Mouse (Mus musculus) left cerebral cortex, postnatal 14 days (tissue): ENCODE results near the gene Rnf208. TPM values are rescaled to one million over a fixed set of nuclear protein-coding genes. Genes with fewer than 3 reads are reported as not detected.

Experiments used
- DNase-seq, 2 experiments: peaks; one replicate each; pipeline ENCODE4 v3.0.0; 2021 to 2022; ENCODE audit warnings: low spot score in 2 of 2, mixed read lengths in 1 of 2
- intact Hi-C: fragments of 180-260 bp; cut with DNase I; formaldehyde crosslinking; loops from one replicate; pipeline ENCODE4 v1.15.1; 2025
- total RNA-seq, 2 experiments: library from RNA; stranded (reverse); gene quantifications; 2 replicates each; pipeline ENCODE4 v1.2.3; 2021

Rnf208 gene
- total RNA-seq, 2 experiments from 2014 or later: 220 to 242 TPM

DNA sequence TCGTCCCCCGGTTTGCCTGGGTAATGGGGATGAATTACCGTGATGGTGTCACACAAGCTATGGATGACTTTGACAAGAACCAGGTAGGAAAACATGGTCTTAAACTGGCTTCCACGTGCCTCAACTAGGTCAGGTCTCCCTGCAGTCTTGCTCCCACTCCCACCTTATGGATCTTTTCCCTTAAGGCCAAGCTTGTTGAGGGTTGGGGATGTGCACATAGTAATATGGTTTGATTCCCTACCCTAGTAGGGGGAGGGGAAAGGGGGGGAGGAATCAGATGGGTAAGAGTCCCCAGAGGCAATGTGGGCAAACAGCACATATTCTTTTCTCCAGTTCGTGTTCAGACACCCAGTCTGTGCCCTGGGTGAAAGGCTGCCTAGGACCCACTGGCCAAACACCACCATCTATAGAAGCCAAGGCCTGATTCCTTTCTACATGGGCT is 20.7 kb upstream of the Rnf208 start:
- DNase-seq: no peak
- intact Hi-C loops: no loop called here

DNA sequence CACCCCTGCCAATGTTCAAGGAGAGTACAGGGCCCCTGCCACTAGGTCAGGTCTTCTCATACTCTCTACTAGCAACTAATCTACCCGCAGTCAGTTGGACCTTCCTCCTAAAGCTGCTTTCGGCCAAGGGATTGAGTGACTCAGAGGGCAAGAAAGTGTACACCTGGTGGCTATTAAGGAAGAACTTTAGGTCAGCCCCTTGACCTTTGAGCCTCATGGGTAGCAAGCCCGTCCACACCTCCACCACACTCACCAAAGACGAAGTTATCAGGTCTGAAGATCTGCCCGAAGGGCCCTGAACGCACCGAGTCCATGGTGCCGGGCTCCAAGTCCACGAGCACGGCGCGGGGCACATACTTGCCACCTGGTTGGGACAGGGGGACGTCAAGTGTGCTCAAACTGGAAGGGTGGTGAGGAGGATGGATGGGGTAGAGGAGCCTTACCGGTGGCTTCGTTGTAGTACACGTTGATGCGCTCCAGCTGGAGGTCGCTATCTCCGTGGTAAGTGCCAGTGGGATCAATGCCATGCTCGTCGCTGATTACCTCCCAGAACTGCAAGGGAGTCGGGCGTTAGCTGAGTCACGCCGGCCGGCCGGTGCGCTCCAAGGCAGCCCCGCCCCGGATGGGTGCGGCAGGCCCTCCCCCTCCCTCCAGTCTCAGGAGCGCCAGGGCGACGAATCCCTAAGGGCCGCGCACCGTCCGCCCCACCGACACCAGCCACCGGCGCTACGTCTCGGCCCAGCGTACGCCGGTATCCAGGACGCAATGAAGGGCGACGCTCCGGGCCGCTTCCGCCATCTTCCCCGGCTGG is 18.2 kb upstream of the Rnf208 start:
- intact Hi-C loops: no loop called here

DNA sequence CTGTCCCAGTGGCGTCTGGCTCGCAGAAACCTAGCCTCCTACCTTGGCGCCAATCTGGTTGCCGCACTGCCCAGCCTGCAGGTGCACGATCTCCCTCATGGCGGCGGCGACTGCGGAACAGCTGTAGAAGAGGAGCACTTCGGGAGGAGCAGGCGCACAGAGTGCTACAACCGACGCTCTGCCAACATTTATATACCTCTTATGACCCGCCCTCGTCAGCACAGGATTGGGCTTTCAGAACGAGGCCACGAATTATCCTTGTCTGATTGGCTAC is 17.6 kb upstream of the Rnf208 start, which contains the start of gene Tubb4b:
Gene Tubb4b, minus strand, starts transcription at position 211 of the 274 bp plus-strand sequence.
- intact Hi-C loops: no loop called here

More for the DNA sequence above, 18.2 kb upstream of the Rnf208 start:
- peak; percentile 75 to 77 for DNase-seq

DNA sequence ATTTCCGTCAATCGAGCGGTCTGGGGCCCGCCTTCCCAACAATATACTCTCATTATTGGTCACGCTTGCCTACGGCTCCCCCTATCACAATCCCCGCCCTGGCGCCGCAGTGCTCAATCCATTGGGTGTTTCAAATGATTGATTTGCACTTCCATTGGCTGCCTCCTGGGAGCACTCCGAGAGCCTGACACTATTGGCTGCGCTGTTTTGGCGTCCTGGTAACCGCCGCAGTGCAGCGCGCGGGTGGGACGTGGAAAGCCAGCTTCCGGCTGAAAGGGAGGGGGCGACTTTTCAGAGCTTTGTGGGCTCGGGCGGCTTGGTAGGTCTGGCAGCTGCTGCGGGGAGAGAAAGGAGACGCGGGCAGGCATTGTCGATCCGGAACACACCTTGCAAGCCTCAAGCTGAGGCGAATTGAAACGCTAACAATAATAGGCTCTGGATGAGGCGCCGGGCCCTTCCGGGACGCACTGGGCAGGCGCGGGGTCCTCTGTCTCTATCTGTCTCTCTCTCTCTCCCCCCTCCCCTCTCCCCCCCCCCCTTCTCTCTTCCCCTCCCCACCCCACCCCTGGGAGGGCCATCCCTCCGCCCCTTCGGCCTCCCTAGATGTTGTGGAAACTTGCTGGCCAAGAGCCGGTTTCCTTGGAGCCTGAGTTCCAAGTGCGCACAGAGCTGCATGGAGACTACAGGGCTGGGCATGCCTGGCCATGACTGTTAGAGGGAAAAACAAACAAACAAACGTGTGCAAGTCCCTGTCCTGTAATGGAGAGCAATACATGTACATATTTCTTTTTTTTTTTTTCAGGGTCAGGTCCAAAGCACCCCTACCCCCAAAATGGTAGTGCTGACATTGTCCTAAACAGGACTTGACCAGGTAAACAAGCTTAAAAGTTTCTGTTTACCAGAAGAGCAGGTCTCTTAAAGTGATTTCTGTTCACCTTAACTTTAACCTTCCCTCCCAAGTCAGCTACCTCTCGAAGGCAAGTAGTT is 17.0 kb upstream of the Rnf208 start:
- peak; percentile 99 to 100 for DNase-seq
- intact Hi-C loops: loop anchor here (5.0 kb wide), 1 partner anchor 47 kb away; the partner anchor contains the start of genes Anapc2 and Ssna1

More for the DNA sequence above, 17.6 kb upstream of the Rnf208 start, which contains the start of gene Tubb4b:
- DNase-seq: no peak

DNA sequence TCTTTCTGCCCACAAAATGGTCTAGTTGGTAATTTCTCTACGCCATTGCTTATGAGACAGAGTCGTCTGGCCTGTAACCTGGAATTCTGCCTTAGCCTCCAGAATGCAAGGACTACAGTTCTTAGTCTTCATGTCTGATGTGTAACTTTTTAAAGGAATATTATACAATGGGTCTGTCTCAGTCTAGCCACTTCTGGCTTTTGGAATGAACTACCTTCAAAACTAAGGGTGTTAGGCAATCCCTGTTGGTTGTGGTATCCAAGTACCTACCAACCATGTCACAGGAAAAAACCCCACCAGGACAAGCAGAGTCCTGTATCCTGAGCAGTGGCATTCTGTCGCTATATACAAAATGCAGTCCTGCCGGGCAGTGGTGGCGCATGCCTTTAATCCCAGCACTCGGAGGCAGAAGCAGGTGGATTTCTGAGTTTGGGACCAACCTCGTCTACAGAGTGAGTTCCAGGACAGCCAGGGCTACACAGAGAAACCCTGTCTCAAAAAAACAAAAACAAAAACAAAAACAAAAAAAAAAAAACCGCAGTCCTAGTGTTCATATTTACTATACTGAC is 16.2 kb upstream of the Rnf208 start:
- DNase-seq: no peak
- intact Hi-C loops: loop anchor here (5.0 kb wide), 1 partner anchor 46 kb away; the partner anchor contains the start of genes Anapc2 and Ssna1

DNA sequence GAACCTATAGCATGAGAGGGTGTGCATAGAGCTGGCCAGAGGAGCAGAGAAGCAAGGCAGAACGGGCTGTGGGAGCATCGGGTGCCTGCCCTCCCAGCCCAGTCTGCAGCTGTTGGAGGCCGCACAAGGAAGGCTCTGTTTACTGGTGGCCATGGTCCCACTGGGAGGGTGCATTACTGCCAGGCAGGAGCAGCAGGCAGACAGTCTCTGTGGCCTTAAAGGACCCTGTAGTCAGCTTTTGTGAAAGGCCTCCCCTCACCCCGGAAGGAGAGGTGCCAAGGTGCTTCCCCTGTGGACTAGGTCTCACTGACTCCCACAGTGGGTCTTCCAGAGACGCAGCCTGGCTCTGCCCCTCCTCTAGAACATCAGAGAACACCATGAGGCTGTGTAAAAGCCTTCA is 15.2 kb upstream of the Rnf208 start:
- DNase-seq: peak; percentile 47 to 54
- intact Hi-C loops: loop anchor here (5.0 kb wide), 1 partner anchor 45 kb away; the partner anchor contains the start of genes Anapc2 and Ssna1

DNA sequence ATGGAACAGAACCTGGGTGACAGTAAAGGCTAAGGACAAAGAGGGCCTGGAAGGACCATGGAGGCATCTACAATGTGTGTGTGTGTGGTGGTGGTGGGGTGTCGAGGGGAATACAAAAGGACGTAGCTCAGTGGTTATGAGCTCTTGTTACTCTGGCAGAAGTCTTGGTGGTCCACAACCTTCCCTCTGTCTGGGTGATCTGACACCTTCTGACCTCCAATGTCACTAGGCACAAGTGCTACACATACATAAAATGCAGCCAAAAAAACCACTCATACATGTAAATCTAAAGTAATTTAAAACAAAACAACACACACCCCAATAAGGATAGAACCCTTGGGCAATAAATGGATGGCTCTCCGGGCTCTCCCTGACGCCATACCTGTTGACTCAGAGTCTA is 14.6 kb upstream of the Rnf208 start:
- intact Hi-C loops: loop anchor here (5.0 kb wide), 1 partner anchor 45 kb away; the partner anchor contains the start of genes Anapc2 and Ssna1

DNA sequence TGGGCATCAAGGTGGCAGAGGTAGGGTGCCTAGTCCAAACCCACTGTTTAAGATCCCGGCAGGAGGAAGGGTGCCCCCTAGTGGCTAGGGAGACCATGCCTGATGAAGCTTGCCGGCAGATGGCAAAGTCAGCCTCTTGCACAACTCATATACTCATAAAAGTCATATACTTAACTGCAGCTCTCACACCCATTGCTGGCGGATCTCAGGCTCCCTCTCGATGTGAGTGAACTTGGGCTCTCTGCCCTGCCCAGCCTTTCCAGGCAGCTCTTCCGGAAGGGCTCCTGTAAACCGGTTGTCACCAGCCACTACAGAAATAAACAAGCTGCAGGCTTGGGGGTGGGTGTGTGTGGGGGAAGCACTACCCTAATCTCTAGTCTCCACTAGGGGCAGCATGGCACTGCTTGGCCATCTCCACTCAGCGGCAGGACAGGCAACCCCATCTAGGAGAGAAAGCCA is 13.6 kb upstream of the Rnf208 start:
- DNase-seq: peak; percentile 81 to 96
- intact Hi-C loops: loop anchor here (2.0 to 5.0 kb wide), 2 partner anchors 36 to 44 kb away; partner anchors contain the start of genes Anapc2 and Ssna1

More for the DNA sequence above, 14.6 kb upstream of the Rnf208 start:
- no peak for DNase-seq

DNA sequence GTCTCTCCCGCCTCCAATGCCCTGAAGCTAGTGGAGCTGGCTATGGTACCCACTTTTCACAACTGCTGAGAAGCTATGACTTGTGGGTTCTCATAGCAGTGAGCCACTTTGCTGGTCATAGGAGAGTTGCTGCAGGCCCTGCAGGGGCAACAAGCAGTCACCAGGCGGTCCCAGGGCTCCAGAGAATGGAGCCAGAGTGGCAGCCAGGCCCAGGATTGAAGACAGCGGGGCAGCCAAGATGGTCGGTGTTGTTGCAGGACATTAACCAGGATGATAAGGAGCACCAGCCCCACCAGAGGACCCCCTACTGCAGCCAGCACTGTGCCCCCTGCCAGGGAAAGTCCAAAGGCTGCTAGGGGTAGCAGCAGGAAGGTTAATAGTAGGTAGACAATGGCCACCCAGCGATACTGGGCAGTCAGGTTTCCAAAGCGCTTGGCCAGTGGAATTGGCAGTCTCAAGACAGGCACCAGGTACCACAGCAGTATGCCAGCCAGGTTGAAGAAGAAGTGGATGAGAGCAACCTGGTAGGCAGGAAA is 13.0 kb upstream of the Rnf208 start:
- intact Hi-C loops: loop anchor here (2.0 to 5.0 kb wide), 2 partner anchors 36 to 43 kb away; partner anchors contain the start of genes Anapc2 and Ssna1
- no peak for DNase-seq

DNA sequence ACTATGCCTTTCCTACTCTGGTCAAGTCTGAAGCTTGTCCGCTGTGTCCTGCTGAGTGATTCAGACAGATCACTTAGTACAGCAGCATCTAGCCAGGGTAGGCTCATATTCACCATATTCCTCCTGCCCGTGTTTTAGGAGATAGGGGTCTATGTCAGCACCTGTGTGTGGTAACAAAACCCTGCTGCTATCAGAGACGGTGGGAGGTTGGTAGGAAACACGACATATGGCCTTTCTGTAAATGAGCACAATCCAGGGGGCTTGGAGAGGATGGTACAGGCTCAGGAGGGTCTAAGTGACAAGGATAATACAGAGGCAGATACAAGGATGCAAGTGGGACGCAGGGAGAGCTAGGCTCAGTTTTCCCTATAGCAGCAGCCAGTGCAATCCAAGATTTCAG is 12.5 kb upstream of the Rnf208 start:
- intact Hi-C loops: loop anchor here (2.0 to 5.0 kb wide), 2 partner anchors 37 to 43 kb away; partner anchors contain the start of genes Anapc2 and Ssna1

DNA sequence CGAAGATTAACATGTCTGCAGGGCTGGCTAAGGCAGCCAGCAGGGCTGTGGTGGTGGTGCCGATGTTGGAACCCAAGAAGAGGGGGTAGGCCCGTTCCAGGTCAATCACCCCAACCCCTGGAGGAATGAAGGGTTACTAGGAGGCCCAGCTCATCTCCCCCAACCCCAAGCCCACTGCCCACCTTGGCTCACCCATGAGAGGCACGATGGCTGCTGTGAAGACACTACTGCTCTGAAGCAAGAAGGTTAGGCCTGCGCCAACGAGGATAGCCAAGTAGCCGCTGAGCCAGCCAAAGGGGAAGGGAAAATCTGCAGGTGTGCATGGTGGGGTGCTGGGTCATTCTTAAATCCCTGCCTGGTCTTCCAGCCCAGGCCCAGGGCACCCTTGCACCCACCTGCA is 11.5 kb upstream of the Rnf208 start:
- DNase-seq: no peak
- intact Hi-C loops: no loop called here

More for the DNA sequence above, 12.5 kb upstream of the Rnf208 start:
- DNase-seq: no peak

DNA sequence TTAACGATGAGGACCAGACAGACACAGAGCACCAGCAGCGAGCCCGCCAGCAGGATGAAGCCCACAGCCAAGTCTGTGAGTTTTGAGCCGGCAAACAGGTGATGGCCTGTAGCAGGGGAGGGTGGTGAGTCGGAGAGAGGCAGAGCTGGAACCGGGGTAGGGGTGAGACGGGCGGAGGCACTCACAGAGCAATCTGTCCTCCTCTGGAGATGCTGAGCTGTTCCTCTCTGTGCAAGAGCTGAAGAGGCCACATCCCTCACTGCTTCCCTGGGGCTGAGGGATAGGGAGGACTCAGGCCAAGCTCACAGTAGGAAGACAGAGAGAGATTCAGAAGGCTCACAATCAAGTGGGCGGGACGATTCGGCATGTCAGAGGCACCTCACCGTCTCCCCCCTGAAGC is 11.0 kb upstream of the Rnf208 start:
- intact Hi-C loops: no loop called here
- DNase-seq: no peak

DNA sequence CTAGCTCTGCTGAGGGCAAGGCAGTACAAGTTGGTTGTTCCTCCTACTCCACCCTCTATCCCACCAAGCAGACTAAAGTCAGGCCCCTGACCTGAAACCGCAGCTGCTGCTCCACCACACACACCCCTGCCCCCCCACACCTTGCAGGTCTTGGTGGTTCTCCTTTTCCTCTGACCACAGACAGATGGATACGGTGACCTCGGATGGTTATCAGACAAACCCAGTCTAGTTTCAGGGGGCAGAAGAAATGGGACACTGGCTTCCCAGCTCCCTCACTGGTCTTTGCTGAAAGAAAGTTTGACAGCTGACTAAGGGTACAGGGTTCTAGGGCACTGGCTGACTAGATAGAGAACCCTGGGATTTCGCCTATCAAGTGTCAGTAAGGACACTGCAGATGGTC is 8.6 kb upstream of the Rnf208 start:
- intact Hi-C loops: no loop called here
- DNase-seq: no peak

DNA sequence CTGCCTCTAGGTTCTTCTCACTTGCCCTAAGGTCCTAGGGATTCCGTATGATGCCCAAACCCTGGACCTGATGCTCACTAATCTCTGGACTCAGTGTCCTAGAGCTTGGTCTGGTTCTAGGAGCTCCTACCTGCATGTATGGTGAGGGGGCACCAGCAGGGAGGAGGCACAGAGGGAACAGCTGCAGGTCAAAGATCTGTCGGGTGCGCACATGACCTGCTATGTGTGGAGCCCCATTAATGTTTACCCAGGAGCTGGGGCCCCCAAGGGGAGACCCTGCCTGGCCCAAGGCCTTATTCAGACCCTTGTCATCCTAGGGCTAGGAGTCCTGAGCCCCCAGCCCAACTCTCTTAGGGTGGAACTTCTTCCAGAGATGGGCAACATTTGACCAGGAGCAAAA is 8.0 kb upstream of the Rnf208 start, which contains the start of gene Slc34a3:
Gene Slc34a3, minus strand, starts transcription at position 315 of the 400 bp plus-strand sequence.
- intact Hi-C loops: no loop called here

DNA sequence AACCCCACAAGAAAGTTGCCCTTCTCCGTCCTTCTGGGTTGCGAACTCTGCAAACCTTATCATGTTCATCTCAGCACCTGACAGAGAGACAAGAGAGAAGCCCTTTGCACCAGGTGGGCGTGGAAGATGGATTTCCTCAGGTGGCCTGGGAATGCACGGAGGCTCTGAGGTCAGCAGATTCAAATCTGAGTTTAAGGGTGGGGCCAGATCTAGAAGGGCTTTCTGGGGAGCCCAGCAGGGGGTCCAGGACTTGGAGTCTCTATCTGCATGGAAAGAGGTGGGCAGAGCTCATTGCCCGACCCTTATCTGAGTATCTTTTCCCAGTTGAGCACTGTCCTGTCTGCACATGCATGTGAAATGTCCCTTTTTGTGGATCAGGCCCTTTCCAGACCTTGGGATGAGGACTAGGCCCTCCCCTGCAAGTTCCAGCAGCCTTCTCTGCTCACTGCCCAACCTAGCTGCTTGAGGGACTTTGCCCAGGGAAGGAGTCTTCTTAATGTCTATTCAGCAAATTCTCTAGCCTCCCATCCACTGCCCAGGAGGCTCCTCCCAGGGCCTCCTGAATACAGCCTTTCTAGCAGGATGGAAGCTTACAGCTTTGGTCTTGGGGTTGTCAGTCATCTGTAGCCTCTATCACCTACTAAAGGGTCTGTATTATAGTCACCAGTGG is 7.4 kb upstream of the Rnf208 start:
- intact Hi-C loops: no loop called here
- DNase-seq: no peak

More for the DNA sequence above, 8.0 kb upstream of the Rnf208 start, which contains the start of gene Slc34a3:
- DNase-seq: no peak

DNA sequence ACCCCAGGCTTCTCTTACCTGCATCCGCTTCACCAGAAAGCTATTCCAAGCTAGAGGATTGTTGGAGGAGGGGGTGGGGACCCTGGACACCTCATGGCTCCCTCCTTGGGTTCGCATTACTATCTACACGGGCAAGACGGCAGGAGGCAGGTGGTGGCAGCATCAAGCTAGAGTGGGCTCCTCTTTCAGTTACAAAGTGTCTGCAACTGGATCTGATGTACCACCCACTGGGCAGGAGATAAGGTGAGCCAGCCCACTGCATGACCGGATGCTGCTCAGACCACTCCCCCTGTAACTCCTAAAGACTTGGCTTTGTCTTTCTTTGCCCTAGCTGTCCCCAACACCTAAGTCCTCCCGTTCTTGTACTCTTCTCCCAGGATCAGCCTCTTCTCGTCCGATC is 5.4 kb upstream of the Rnf208 start, which contains the start of gene Rnf224:
Gene Rnf224, minus strand, starts transcription at position 174 of the 400 bp plus-strand sequence.
- no peak for DNase-seq
- intact Hi-C loops: no loop called here

DNA sequence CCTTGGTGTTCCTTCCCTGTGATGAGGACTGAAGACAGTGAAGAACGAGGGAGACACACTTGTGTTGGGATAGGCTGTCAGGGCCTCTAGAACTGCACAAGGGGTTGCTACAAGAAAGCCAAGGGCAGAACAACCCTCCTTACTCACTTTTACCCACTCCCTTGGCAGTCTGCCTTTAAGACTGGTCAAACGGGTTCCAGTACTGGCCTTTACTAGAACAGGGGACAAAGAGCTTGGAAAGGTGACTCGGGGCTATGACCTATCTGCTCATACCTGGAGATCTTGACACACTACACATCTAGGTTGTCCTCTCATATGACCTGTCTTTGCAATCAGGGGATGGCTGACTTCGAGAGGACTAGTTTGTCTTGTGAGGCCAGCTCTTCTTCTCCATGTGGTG is 4.5 kb upstream of the Rnf208 start:
- no peak for DNase-seq
- intact Hi-C loops: no loop called here

DNA sequence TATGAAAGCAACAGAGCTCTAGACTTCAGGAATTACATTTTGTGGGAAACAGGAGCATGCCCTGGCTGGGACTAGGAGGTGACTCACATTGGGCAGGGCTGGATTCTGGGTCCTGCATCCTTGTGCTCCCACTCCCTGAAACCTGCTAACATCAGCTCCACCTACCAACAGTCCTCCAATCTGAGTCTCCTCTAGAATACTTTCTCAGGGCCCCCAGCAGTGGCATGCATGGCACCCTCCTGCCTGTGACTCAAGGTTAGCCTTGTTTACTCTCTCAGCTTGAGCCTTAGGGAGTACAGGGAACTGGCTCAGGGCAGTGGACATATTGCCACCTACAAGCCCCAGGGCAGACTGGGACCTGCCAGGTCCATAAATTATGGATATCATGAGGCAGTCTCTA is 3.9 kb upstream of the Rnf208 start:
- intact Hi-C loops: no loop called here
- no peak for DNase-seq
